ENCODE assay signal across 8 mouse cellular contexts in the genomic region with DNA sequence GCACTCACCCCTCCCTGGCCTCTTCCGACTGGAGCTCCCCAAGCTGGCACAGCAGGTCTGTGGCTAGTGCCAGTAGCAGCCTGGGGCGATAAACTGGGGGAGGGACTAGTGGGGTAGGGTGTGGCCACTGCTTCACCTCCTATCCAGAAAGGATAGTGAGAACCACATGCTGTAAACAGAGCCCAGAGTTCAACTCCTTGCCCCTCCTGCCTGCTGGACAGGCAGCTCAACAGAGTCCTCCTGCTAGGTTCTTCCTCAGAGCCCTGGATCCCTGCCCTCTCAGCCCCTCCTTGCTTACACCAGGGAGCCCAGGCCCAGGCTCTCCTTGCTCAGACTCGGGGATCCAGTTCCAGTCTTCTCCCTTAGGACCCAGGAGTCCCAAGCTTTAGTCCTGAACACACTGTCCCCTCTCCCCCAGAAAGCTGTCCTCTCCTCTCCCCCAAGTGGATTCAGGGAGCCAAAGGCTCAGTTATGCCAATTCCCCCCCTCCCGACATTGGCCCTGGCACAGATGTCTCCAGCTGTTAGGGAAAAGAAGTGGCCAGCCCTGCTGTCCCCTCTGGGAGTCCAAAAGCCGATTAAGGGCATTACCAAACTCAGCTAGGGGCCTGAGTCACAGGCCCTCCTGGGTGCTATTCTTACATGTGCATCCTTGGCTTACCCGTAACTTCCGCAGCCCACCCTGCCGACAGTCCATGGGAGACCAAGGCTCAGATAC. TPM values are rescaled to one million over a fixed set of nuclear protein-coding genes. Genes with fewer than 3 reads are reported as not detected.
DNase-seq lines count a peak whose midpoint lies in the region; ATAC-seq and TF ChIP-seq lines count a peak whose summit lies in the region.

No protein-coding gene starts in this region.

- H3K36me3 ChIP-seq in midbrain, embryonic 11.5 days (ENCODE audit: control insufficient read depth, insufficient read depth, low read length), result no peaks in the 10 kb centered on the region
- H3K36me3 ChIP-seq in midbrain, postnatal 0 days (ENCODE audit: insufficient read depth, low read length), result peaks cover 32% of the 10 kb centered on the region

- DNase-seq in midbrain, embryonic 11.5 days (ENCODE audit: low spot score, missing footprints), result peak; percentile 74
- DNase-seq in midbrain, postnatal 0 days (ENCODE audit: low spot score), result no peak
- peak; percentile 79 to 82 for DNase-seq in adrenal gland, postnatal 36 days
- DNase-seq in heart, adult 9 months (ENCODE audit: low spot score in 2 of 2), result peak; percentile 86 to 90
- peak; percentile 80 for DNase-seq in kidney, postnatal 14 days
- DNase-seq in yolk sac, embryonic 10.5 days (ENCODE audit: low spot score), result no peak
- DNase-seq in layer of hippocampus, adult 9-10 months (ENCODE audit: low spot score), result no peak

- 37% methylated on average over 8 of the region's 8 CpGs for WGBS in midbrain, embryonic 11.5 days
- 35% methylated on average over 8 of the region's 8 CpGs for WGBS in midbrain, postnatal 0 days
- WGBS in olfactory bulb, adult 2 months, result 54% methylated on average over 8 of the region's 8 CpGs

- H3K4me1 ChIP-seq in midbrain, embryonic 11.5 days (ENCODE audit: control insufficient read depth, insufficient read depth, low read length), result peaks cover 7% of the 10 kb centered on the region
- peaks cover 4% of the 10 kb centered on the region; the same call in 1 of the 2 replicates for H3K4me1 ChIP-seq in midbrain, postnatal 0 days (ENCODE audit: insufficient read depth, low read length)
- peaks cover 37% of the 10 kb centered on the region for H3K4me1 ChIP-seq in olfactory bulb, adult 2 months (ENCODE audit: control insufficient read depth, insufficient read depth, low read length)

- H3K9me3 ChIP-seq in midbrain, embryonic 11.5 days (ENCODE audit: control insufficient read depth, low read length), result no peaks in the 10 kb centered on the region
- no peaks in the 10 kb centered on the region for H3K9me3 ChIP-seq in midbrain, postnatal 0 days (ENCODE audit: low read length)

- no peak for ATAC-seq in midbrain, embryonic 11.5 days (ENCODE audit: low FRiP score)
- ATAC-seq in midbrain, postnatal 0 days (ENCODE audit: low FRiP score), result no peak

- no peak overlapping the region for H3K27ac ChIP-seq in midbrain, embryonic 11.5 days (ENCODE audit: low read depth, low read length)
- no peak overlapping the region for H3K27ac ChIP-seq in midbrain, postnatal 0 days (ENCODE audit: low read depth, low read length)
- H3K27ac ChIP-seq in olfactory bulb, adult 2 months (ENCODE audit: insufficient read depth, low read depth, low read length), result peak overlapping the region; percentile 38; the same call in 1 of the 2 replicates

- no peak for TF ChIP-seq CTCF in midbrain, postnatal 0 days (IDR thresholded peaks at IDR 0.05)
- TF ChIP-seq CTCF in olfactory bulb, adult 2 months (IDR thresholded peaks at IDR 0.05; ENCODE audit: insufficient read depth, low read depth, low read length), result no peak

- H3K4me2 ChIP-seq in midbrain, embryonic 11.5 days, result no peak overlapping the region
- no peak overlapping the region for H3K4me2 ChIP-seq in midbrain, postnatal 0 days (ENCODE audit: low read depth, low read length, poor library complexity, severe bottlenecking)

- TF ChIP-seq POLR2A in olfactory bulb, adult 2 months (IDR thresholded peaks at IDR 0.05; ENCODE audit: insufficient read depth, low read depth, low read length), result no peak

- H3K27me3 ChIP-seq in midbrain, embryonic 11.5 days (ENCODE audit: control insufficient read depth, insufficient read depth, low read length), result no peaks in the 10 kb centered on the region
- no peaks in the 10 kb centered on the region for H3K27me3 ChIP-seq in midbrain, postnatal 0 days (ENCODE audit: insufficient read depth, low read length)

- H3K4me3 ChIP-seq in midbrain, embryonic 11.5 days (ENCODE audit: low read depth, low read length), result no peak overlapping the region
- no peak overlapping the region for H3K4me3 ChIP-seq in midbrain, postnatal 0 days (ENCODE audit: low read depth, low read length)
- H3K4me3 ChIP-seq in olfactory bulb, adult 2 months (ENCODE audit: insufficient read depth, low read depth, low read length), result no peak overlapping the region

- H3K9ac ChIP-seq in midbrain, embryonic 11.5 days (ENCODE audit: low read length), result no peak overlapping the region
- no peak overlapping the region; the same call in 1 of the 2 replicates for H3K9ac ChIP-seq in midbrain, postnatal 0 days (replicated peaks; ENCODE audit: low read length, poor library complexity, severe bottlenecking)

RNA-seq across cellular contexts. Expression of a gene that starts 8.3 kb away (rescaled TPM):
- polyA plus RNA-seq in midbrain, embryonic 11.5 days (2014; fragmentation: Nextera tagmentation; extraction: Ambion mirVana), result 1.7 and 2.3 TPM in 2 replicates
- total RNA-seq in midbrain, postnatal 0 days (2014; rRNA removed), result 10.6 and 11.6 TPM in 2 replicates
- 6.9 and 7.6 TPM in 2 replicates for polyA plus RNA-seq in midbrain, postnatal 0 days (2015; fragmentation: Nextera tagmentation; extraction: Ambion mirVana)
- 100 to 1,000 TPM; 342 to 355 TPM for total RNA-seq in adrenal gland, postnatal 36 days (2021)
- polyA plus RNA-seq in olfactory bulb, adult 2 months (2012; ENCODE audit: insufficient read depth, insufficient read length, low replicate concordance, missing spikeins), result not detected in 2 replicates

RNA-seq across cellular contexts. Expression of a gene that starts 20.7 kb away (rescaled TPM):
- not detected in 2 replicates for polyA plus RNA-seq in midbrain, embryonic 11.5 days (2014; fragmentation: Nextera tagmentation; extraction: Ambion mirVana)
- not detected in 2 replicates for total RNA-seq in midbrain, postnatal 0 days (2014; rRNA removed)
- not detected in 2 replicates for polyA plus RNA-seq in midbrain, postnatal 0 days (2015; fragmentation: Nextera tagmentation; extraction: Ambion mirVana)
- not detected for total RNA-seq in adrenal gland, postnatal 36 days (2021)
- not detected in 2 replicates for polyA plus RNA-seq in olfactory bulb, adult 2 months (2012; ENCODE audit: insufficient read depth, insufficient read length, low replicate concordance, missing spikeins)

RNA-seq across cellular contexts. Expression of a gene that starts 22.5 kb away (rescaled TPM):
- 0.18 and 0.22 TPM in 2 replicates for polyA plus RNA-seq in midbrain, embryonic 11.5 days (2014; fragmentation: Nextera tagmentation; extraction: Ambion mirVana)
- total RNA-seq in midbrain, postnatal 0 days (2014; rRNA removed), result not detected in 2 replicates
- 0.38 and 0.57 TPM in 2 replicates for polyA plus RNA-seq in midbrain, postnatal 0 days (2015; fragmentation: Nextera tagmentation; extraction: Ambion mirVana)
- not detected for total RNA-seq in adrenal gland, postnatal 36 days (2021)
- not detected in 2 replicates for polyA plus RNA-seq in olfactory bulb, adult 2 months (2012; ENCODE audit: insufficient read depth, insufficient read length, low replicate concordance, missing spikeins)

Comparison
In these comparisons a context has a peak if more than half of its experiments do, and no peak if none do; other contexts are left out.
1. DNase-seq: peak in midbrain, embryonic 11.5 days (single experiment), adrenal gland, postnatal 36 days (2 of 2), heart, adult 9 months (2 of 2) and kidney, postnatal 14 days (single experiment); none in midbrain, postnatal 0 days (single experiment), yolk sac, embryonic 10.5 days (single experiment) and layer of hippocampus, adult 9-10 months (single experiment).